Mouse (Mus musculus): Measurements from ENCODE around the gene Matk. TPM values are rescaled to one million over a fixed set of nuclear protein-coding genes. Genes with fewer than 3 reads are reported as not detected.

Gene Matk
- total and polyA plus RNA-seq, 3 experiments: 0.23 to 1.0 TPM; not detected in 1

- 0 out of 2 replicates have a peak overlapping the region, but pooled peaks have one; percentile 2 for H3K27ac ChIP-seq (ENCODE audit: control insufficient read depth, low read depth, low read length)
- no peaks in the 10 kb centered on the region for H3K79me2 ChIP-seq (ENCODE audit: control insufficient read depth, insufficient read depth, low read length, poor library complexity)
- no peaks in the 10 kb centered on the region for H3K9me3 ChIP-seq (replicated peaks; ENCODE audit: insufficient read depth, low read length)
- peaks cover 0 to 7% of the 10 kb centered on the region in 2 experiments; a peak in 2 of 4 replicates for H3K36me3 ChIP-seq (ENCODE audit: control insufficient read depth in 1 of 2, insufficient read depth in 2 of 2, low read length in 2 of 2)
- H3K27me3 ChIP-seq (ENCODE audit: control insufficient read depth in 1 of 2, insufficient read depth in 2 of 2, low read length in 2 of 2): peaks cover 6 to 7% of the 10 kb centered on the region in 2 experiments
- no peak for DNase-seq (ENCODE audit: low read depth, low spot score)
- H3K4me3 ChIP-seq (ENCODE audit: control insufficient read depth in 1 of 2, insufficient read depth in 1 of 2, low read depth in 2 of 2, low read length in 2 of 2): peak overlapping the region; percentile 58 to 79
- H3K9ac ChIP-seq (ENCODE audit: control insufficient read depth, low read depth, low read length, poor library complexity, severe bottlenecking): peak overlapping the region; percentile 66
- TF ChIP-seq JUND (IDR thresholded peaks at IDR 0.05; ENCODE audit: low read depth, low read length) (no peak), MAZ (IDR thresholded peaks at IDR 0.05; ENCODE audit: low read depth, low read length) (no peak), ELF1 (IDR thresholded peaks at IDR 0.05; ENCODE audit: low read depth, low read length) (no peak), POLR2AphosphoS2 (IDR thresholded peaks at IDR 0.05; ENCODE audit: low read length) (no peak), MAFK (IDR thresholded peaks at IDR 0.05; ENCODE audit: borderline replicate concordance, low read depth, low read length) (no peak), TAL1 (IDR thresholded peaks at IDR 0.05; ENCODE audit: low read length) (no peak), CHD1 (IDR thresholded peaks at IDR 0.05; ENCODE audit: low read depth, low read length) (no peak)
- peaks cover 0 to 12% of the 10 kb centered on the region in 2 experiments; a peak in 2 of 4 replicates for H3K4me1 ChIP-seq (ENCODE audit: control insufficient read depth in 1 of 2, insufficient read depth in 2 of 2, low read length in 2 of 2)
These were observed 19.5 kb upstream of the Matk start for GRCm38 (mm10) chr10:81233226-81233585.

GRCm38 (mm10) chr10:81234206-81234605 lies 18.5 kb upstream of the Matk start:
- H3K9me3 ChIP-seq (replicated peaks; ENCODE audit: insufficient read depth, low read length): no peaks in the 10 kb centered on the region
- H3K79me2 ChIP-seq (ENCODE audit: control insufficient read depth, insufficient read depth, low read length, poor library complexity): no peaks in the 10 kb centered on the region
- no peak for DNase-seq (ENCODE audit: low read depth, low spot score)
- TF ChIP-seq SMC3 (IDR thresholded peaks at IDR 0.05; ENCODE audit: low read depth, low read length) (no peak), MAZ (IDR thresholded peaks at IDR 0.05; ENCODE audit: low read depth, low read length) (no peak)
- H3K9ac ChIP-seq (ENCODE audit: control insufficient read depth, low read depth, low read length, poor library complexity, severe bottlenecking): no peak overlapping the region
- no peak overlapping the region for H3K27ac ChIP-seq (ENCODE audit: control insufficient read depth, low read depth, low read length)
- H3K27me3 ChIP-seq (ENCODE audit: control insufficient read depth in 1 of 2, insufficient read depth in 2 of 2, low read length in 2 of 2): peaks cover 0 to 2% of the 10 kb centered on the region in 2 experiments; a peak in 3 of 4 replicates
- peaks cover 0 to 7% of the 10 kb centered on the region in 2 experiments; a peak in 2 of 4 replicates for H3K36me3 ChIP-seq (ENCODE audit: control insufficient read depth in 1 of 2, insufficient read depth in 2 of 2, low read length in 2 of 2)
- H3K4me1 ChIP-seq (ENCODE audit: control insufficient read depth in 1 of 2, insufficient read depth in 2 of 2, low read length in 2 of 2): peaks cover 0 to 12% of the 10 kb centered on the region in 2 experiments; a peak in 2 of 4 replicates
- H3K4me3 ChIP-seq (ENCODE audit: control insufficient read depth in 1 of 2, insufficient read depth in 1 of 2, low read depth in 2 of 2, low read length in 2 of 2): no peak overlapping the region

- no peak overlapping the region for H3K27ac ChIP-seq (ENCODE audit: control insufficient read depth, low read depth, low read length)
- no peak for DNase-seq (ENCODE audit: low read depth, low spot score)
- no peaks in the 10 kb centered on the region for H3K79me2 ChIP-seq (ENCODE audit: control insufficient read depth, insufficient read depth, low read length, poor library complexity)
- TF ChIP-seq TCF12 (IDR thresholded peaks at IDR 0.05; ENCODE audit: low read depth, low read length) (no peak), MXI1 (IDR thresholded peaks at IDR 0.05; ENCODE audit: low read depth, low read length) (no peak), MEF2A (IDR thresholded peaks at IDR 0.05; ENCODE audit: extremely low read depth, insufficient replicate concordance, low read depth, low read length, poor library complexity, severe bottlenecking) (no peak)
- peaks cover 0 to 7% of the 10 kb centered on the region in 2 experiments; a peak in 2 of 4 replicates for H3K36me3 ChIP-seq (ENCODE audit: control insufficient read depth in 1 of 2, insufficient read depth in 2 of 2, low read length in 2 of 2)
- H3K4me1 ChIP-seq (ENCODE audit: control insufficient read depth in 1 of 2, insufficient read depth in 2 of 2, low read length in 2 of 2): peaks cover 0 to 12% of the 10 kb centered on the region in 2 experiments; a peak in 2 of 4 replicates
- no peak overlapping the region for H3K4me3 ChIP-seq (ENCODE audit: control insufficient read depth in 1 of 2, insufficient read depth in 1 of 2, low read depth in 2 of 2, low read length in 2 of 2)
- no peak overlapping the region for H3K9ac ChIP-seq (ENCODE audit: control insufficient read depth, low read depth, low read length, poor library complexity, severe bottlenecking)
- no peaks in the 10 kb centered on the region for H3K9me3 ChIP-seq (replicated peaks; ENCODE audit: insufficient read depth, low read length)
- no peaks in the 10 kb centered on the region for H3K27me3 ChIP-seq (ENCODE audit: control insufficient read depth in 1 of 2, insufficient read depth in 2 of 2, low read length in 2 of 2)
These were observed 16.1 kb upstream of the Matk start for GRCm38 (mm10) chr10:81236471-81237268.
